Mouse (Mus musculus) neutrophil, adult 59 days (primary cell): ENCODE results near the gene Zfp697. TPM values are rescaled to one million over a fixed set of nuclear protein-coding genes. Genes with fewer than 3 reads are reported as not detected.

Experiments used
- total RNA-seq, 2 experiments: library from RNA; stranded (reverse); gene quantifications; 1 replicate in 1 of 2; 2 replicates in 1 of 2; pipeline ENCODE4 v1.2.4; 2023

The Zfp697 gene
- total RNA-seq = under 1 TPM; 0.29 to 0.40 TPM

DNA sequence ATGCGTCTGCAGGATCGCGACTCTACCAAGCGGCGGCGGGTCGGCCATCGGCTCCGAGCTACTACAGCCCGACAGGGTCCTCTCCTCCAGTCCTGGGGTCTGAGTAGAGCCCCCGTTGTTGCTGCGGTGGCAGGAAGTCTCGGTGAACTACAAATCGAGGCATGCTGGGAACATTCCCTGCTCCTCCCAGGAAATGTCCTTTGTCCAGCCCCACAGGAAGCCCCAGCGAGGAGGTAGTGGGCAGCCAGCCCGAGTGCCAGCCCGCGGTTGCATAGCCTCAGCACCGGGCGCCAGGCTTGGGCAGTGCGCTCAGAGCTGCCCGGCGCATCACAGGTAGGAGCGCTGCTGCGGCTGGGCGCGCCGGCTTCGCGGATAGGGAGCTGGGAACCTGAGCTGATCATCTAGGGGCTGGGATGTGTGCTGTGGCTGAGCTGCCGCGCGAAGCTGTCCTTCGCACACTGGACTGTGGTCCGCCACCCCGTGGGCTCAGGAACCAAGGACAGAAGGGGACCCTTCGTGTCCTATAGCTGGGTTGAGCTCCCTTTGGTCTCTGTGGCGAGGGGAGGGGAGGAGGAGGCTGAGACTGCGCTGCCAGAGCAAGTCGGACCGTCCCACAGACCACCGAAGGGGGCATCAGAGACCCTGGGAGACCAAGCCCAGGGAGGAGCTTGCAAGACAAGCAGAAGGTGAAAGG lies at the start of gene Zfp697:
Gene Zfp697 (plus strand): TSS at position 216 of the 694 bp plus-strand sequence.

GRCm38 (mm10) chr3:98339706-98340109 lies 42.6 kb upstream of the Zfp697 start, which contains the start of gene Phgdh:
Gene Phgdh, minus strand, starts transcription at chr3:98339990.

DNA sequence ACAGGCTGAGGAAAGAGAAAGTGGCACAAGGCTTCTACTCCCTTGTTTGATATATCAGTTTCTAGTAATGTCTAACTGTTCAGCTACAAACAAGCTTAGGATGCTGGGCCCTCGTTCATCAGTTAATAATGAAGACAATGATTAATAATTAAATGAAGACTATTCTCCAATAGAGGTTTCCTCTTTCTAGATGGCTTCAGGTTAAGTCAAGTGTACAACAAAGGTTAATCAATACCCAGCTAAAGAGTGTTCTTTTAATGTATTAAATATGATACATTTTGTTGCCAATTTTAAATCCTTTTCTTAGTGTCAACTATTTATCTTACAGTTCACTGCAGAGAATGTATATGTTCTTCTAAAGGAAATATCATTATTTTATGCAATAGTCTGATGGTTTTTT lies 74.8 kb downstream of the Zfp697 start, which contains the start of gene Gm4450:
Gene Gm4450 (minus strand): TSS at position 101 of the 400 bp plus-strand sequence.

DNA sequence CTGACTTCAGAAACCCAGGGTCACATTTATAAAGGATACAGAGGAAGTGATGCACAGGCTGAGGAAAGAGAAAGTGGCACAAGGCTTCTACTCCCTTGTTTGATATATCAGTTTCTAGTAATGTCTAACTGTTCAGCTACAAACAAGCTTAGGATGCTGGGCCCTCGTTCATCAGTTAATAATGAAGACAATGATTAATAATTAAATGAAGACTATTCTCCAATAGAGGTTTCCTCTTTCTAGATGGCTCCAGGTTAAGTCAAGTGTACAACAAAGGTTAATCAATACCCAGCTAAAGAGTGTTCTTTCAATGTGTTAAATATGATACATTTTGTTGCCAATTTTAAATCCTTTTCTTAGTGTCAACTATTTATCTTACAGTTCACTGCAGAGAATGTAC lies 128.2 kb downstream of the Zfp697 start, which contains the start of gene Hsd3b4:
Gene Hsd3b4 (minus strand): TSS at position 101 of the 400 bp plus-strand sequence.

GRCm38 (mm10) chr3:98588707-98589106 lies 206.4 kb downstream of the Zfp697 start, which contains the start of gene Gm10681:
Gene Gm10681, minus strand, starts transcription at chr3:98588807.

DNA sequence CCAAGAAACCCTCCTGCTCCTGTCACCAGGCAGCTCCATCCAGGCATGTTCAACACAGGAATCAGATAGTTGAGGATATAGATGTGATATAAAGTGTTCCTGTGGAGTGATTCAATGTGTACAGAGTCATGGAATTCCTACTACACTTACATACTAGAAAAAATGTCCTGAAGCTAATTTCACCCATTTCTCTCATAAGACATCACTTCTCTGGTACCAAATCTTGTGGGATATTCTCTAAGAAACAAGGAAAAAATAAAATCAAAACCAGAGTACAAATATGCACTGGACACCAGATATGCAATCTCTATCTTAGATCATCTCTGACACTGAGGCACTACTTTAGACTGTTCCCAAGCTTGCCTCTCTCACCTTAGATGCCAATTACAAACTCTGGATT lies 247.9 kb downstream of the Zfp697 start, which contains the start of gene Hsd3b5:
Gene Hsd3b5 (minus strand): TSS at position 101 of the 400 bp plus-strand sequence.

DNA sequence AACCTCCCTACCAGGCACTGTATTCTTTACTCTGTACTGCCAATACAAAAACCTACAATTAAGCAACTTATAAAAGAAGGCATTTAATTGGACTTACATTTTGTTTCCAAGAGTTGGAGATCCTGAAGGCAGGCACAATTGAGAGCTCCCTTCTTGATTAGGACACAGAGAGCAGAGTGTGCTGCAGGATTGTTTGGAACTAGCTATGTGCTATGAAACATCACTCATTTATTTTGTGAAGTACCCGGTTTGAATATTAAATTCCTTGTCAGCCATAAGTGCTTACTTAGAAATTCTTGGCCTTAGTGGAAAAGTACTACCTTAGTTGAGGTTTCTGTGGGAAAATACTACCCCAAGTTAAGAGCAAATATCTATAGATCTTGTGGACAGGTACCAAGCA lies 342.1 kb downstream of the Zfp697 start, which contains the start of gene Hsd3b2:
Gene Hsd3b2 (minus strand): TSS at position 168 of the 400 bp plus-strand sequence.

Other genes starting within 250 kb of the Zfp697 start
- gene Adam30, start 221.8 kb upstream of the Zfp697 start, total RNA-seq = 1 to 10 TPM; 3.3 to 3.5 TPM
- gene Reg4, start 160.3 kb upstream of the Zfp697 start, total RNA-seq = not detected
- gene Hmgcs2, start 102.0 kb upstream of the Zfp697 start, total RNA-seq = under 1 TPM in 1 of 2 experiments, not detected in 1; 0.22 TPM
- 10 to 100 TPM; 15.0 to 15.3 TPM for gene Phgdh, start 42.5 kb upstream of the Zfp697 start, total RNA-seq
- gene Gm4450, start 74.7 kb downstream of the Zfp697 start, total RNA-seq = not detected
- not detected for gene Hsd3b4, start 128.1 kb downstream of the Zfp697 start, total RNA-seq
- not detected for gene Gm10681, start 206.3 kb downstream of the Zfp697 start, total RNA-seq
- gene Hsd3b5, start 247.8 kb downstream of the Zfp697 start, total RNA-seq = not detected